Mouse (Mus musculus): ENCODE data around the gene Satb1.
A peak's percentile ranks its signal among the peaks of the same experiment; 100 is the strongest.

Gene Satb1

DNA sequence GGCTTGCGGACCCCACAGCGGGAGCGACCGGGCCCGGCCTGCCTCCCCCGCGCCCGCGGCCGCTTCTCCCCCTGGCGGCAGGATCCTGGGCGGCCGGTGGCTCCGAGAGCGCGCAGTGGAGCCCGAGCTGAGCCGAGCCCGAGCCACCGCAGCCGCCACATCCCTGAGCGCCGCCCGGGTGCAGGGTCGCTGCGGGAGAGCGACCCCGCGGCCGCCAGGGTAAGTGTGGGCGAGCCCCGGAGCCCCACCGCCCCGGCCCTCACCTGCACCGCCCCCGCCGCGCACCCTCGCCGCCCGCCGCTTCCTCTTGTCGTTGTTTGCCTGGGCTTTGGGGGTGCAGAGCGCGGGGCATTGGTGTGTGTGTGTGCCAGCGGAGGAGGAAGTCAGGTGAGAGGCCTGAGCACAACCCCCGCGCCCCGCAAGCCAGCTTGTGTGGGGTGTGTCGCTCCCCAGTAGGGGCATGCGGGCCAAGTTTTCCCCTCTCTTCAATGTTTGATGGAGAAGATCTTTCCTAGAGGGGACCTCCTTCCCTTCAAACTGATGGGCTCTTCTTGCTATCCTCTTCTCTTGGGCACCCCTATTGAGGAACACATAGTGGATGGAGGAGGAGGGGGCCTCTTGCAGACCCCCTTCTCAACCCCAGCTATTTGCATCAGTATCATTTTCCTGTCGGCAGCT is at the start of gene Satb1:
Satb1 (minus strand) TSS at position 391 of the 678 bp plus-strand sequence.
- DNase-seq (ENCODE audit: low spot score), result peak; percentile 31

DNA sequence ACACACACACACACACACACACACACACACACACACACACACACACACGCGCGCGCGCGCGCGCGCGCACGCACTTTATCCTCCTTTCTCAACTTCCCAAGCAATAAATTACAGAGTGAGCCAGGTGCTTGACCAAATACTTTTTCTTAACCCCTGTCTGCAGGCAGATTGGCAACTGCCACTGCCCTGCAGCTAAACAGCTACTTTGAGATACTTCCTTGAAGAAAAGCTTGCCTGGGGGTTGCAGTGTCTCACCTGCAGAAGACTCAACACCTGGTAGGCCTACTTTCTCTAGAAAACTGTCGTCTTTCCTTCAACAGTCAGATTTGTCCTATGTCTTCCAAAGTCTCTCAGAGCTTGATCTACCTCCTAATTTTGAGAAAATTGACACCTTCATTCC is 49.5 kb upstream of the Satb1 start:
- no peak for DNase-seq (ENCODE audit: low spot score)

DNA sequence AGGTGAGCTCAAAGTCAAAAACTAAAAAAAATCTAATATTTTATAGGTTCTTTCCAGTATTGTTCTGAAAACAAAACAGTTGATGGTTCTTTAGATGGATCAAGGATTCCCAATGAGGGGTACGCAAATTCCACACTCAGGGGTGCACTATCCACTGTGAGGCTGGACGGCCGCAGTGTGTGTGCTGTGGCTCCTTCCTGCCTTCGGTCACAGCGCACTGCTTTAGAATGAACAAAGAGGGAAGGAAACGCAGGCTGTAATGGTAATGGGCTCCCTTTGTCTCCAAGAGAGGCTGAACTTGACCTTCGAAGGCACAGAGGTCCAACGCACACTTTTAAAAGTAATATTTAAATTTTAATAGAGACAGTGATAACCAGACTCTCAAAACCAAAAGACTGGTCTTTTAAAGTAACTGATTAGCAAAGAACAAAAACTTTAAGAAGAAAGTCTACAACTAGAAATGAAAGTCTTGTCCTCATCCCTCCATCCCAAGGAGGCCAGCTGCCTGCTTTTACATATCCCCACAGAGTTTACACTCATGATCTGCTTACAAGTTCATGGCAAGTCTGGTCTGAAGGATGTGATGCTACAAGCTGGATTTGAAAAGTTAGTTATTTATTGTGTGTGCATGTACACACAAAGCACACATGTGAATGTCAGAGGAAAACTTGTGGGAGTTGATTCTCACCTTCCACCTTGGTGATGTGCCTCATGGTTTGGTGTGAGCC is 48.0 kb upstream of the Satb1 start:
- no peak for DNase-seq (ENCODE audit: low spot score)

DNA sequence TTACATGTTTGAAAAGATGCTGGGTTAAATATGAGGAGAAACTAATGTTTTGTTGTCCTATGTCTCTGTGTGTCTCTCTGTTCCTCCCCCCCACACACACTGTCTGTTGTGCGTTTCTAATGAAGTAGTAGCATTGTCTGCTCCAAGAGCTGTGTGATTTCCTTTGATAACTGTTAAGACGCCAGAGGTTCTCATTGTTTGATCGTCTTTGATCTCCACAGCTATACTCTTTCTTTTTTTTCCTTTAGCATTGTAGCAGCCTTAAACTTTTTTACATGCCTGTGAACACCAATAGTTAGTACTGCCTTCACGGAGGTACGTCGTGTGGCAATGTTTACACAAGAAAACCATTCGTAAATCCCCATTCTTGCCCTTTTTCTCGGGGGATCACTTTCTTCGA is 47.1 kb upstream of the Satb1 start:
- no peak for DNase-seq (ENCODE audit: low spot score)

DNA sequence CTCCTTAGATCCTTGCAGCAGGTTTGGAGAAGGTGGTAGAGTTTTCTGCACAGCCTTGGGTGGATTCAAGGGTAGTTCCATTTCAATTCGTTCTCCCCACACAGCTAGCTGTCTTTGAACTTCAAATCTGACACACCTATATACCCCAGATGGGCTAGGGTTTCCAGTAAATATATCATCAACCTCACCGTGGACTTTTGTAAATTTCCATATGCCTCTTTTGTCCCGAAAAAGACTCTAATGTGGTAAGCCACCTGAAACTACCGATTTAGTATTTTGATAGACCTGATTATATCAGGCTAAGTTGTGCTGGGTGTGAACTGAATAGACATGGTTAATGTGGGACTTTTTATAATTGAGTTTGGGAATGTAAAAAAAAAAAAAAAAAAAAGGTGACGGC is 46.6 kb upstream of the Satb1 start:
- DNase-seq (ENCODE audit: low spot score), result no peak

DNA sequence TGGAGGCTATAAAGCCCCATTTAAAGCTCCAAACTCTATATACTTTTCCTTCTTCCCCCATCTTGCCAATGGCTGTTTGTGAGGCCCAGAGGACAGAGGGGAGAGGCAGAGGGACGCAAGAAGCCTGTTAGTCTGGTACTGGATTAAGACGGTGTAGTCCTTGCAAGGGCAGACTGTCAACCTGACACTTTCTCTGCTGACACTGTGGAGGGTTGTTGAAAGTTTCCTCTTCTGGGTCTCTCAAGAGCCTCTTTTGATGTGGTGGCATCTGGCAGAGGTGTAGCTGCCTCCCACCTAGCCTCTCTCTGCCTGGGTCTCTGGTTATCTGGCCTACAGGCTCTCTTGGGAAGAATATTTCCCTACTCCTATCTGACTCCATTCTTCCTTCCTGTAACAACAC is 46.1 kb upstream of the Satb1 start:
- DNase-seq (ENCODE audit: low spot score), result no peak

DNA sequence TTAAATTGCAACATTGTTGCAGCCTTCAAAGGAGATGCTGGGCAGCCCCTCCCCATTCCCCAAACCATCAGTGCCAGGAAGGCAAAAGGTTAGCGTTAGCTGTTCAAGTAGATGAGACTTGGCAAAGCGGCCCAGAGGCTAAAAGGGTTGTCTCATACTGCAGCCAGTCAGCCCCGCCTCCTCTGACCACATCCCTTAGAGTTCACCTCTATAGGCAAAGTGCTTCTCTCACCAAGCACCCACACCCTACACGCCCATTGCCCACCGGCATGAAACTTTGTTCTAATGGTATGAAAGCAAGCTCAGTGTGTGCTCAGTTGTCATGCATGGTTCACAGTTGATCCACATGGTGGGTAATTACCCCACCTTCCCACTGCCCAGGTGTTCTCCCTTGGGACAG is 43.4 kb upstream of the Satb1 start:
- DNase-seq (ENCODE audit: low spot score), result no peak

DNA sequence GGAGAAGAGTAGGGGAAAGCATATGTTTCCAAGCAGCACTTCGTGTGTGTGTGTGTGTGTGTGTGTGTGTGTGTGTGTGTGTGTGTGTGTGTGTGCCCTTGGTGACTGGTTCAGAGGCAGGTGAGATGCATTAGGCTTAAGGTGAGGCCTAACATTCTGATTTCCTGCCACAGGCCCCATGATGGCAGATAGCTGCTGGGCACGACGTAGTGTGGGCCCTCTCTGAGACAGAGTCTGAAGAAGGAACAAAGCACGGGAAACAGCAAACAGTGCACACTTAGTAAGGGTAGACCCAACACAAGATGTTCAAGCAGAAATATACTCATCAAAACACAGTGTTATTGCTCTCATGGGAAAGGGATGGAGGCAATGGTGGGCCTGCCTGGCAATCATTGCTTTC is 24.5 kb upstream of the Satb1 start:
- no peak for DNase-seq (ENCODE audit: low spot score)

DNA sequence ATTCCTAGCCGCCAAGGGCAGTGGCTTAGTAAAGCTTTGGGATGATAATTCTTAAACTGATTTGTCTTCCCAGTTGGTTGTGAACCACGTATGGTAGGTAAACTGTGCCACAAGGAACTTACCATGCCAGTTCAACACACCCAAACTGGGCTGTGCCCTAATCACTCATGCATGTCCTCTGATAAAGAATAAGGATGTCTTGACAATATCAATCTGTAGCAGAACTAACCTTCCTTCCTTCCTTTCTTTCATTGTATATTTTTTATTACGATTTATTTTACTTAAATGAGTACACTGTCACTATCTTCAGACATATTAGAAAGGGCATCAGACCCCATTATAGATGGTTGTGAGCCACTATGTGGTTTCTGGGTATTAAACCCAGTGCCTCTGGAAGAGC is 23.2 kb upstream of the Satb1 start:
- no peak for DNase-seq (ENCODE audit: low spot score)

DNA sequence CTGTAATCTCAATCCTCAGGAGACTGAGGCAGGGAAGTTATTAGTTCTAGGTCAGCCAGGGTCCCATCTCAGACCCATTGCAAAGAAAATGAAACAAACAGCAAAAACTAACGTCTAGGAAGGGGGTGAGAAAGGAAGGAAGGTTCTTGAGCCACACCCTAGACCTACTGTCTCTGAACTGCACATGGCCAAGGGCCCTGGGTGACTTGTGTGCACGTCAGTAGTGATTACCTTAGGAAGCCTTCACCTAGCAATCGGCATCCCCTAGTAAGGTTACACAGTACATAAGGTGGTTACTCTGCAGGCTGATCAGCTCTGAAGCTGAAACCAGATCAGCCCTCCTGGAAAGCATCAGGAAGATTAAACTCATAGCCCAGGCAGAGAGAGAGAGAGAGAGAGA is 22.2 kb upstream of the Satb1 start:
- no peak for DNase-seq (ENCODE audit: low spot score)

DNA sequence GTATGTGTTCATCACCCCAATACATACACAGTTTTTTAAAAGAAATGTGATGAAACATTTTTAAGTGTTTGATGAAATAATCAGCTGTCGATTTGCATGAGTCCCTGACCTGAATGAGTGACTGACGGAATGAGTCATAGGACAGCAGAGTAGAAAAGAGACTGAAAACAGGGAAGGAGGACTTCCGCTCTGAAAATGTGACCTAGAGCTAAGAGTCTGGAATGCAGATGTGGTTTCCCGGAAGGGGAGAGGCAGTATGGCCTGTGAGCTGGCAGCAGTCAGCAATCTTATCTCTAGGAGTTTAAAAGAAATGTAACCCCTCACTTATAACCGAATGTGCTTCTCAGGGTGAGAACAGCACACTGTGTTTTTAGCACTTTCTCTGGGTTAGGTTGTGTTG is 20.9 kb upstream of the Satb1 start:
- no peak for DNase-seq (ENCODE audit: low spot score)

DNA sequence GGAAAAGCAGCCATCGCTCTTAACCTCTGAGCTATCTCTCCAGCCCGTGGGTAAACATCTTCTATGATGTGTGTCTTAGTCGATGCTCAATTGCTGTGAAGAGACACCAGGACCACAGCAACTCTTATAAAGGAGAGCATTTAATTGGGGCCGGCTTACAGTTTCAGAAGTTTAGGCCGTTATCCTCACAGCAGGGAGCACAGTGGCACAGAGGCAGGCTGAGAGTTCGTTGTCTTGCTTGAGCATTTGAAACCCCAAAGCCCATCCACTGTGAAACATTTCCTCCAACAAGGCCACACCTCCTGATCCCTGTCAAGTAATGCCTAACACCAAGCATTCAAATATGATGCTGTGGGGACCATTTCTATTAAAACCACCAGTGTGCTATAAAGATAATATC is 7.5 kb upstream of the Satb1 start:
- DNase-seq (ENCODE audit: low spot score), result no peak

DNA sequence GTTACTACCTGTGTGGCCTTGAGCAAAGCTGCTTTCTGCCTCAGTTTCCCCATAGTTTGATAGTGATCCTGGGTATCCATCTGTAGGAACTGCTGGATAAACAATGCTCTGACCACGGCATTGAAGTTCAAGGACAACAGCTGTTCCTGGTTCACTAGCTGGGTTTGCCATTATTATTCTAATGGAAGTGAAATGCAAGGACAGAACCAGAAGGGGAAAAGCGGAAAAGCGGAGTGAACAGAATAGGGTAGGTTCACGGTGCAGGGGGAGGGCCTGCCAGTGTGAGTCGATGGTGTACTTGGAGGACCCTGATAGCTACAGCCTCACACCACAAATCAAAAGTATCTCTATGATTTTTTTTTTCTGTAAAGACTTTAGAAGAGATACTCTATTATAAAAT is 6.4 kb upstream of the Satb1 start:
- no peak for DNase-seq (ENCODE audit: low spot score)

DNA sequence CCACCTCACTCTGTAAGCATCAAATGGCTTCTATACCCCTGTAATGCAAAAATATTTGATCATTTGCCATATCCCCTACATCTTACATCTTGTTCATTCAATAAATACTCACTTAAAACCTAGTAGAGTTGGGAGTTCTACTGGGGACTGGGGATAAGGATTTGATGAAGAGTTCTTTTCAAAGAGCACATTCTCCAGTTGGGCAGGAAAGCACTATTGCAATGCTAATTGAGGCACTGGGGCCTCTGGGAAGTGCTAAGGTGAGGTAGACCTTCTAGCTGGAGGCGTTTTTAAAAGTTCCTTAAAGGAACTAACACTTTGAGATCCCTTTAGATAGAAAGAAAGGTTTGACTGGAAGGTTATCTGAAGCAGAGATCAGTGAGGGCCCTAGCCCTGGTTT is 3.8 kb upstream of the Satb1 start:
- no peak for DNase-seq (ENCODE audit: low spot score)

DNA sequence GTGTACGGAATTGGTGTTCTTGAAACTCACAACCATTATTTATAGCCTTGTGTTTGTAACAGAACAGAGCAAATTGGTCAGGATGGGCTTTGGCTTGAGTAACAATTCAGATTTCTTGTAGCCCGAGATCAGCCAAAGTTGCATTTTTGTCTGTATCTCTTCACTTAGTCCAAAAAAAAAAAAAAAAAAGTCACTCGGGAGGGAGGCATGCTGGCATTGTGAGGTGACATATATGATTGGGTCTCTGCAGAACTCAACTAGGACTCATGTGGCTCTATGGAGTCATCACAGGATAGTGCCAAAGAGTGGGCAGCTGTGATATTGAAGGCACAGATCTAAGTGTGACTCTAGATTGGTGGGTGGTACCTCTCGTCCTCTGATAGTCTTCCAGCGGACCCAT is 3.2 kb upstream of the Satb1 start:
- DNase-seq (ENCODE audit: low spot score), result no peak

DNA sequence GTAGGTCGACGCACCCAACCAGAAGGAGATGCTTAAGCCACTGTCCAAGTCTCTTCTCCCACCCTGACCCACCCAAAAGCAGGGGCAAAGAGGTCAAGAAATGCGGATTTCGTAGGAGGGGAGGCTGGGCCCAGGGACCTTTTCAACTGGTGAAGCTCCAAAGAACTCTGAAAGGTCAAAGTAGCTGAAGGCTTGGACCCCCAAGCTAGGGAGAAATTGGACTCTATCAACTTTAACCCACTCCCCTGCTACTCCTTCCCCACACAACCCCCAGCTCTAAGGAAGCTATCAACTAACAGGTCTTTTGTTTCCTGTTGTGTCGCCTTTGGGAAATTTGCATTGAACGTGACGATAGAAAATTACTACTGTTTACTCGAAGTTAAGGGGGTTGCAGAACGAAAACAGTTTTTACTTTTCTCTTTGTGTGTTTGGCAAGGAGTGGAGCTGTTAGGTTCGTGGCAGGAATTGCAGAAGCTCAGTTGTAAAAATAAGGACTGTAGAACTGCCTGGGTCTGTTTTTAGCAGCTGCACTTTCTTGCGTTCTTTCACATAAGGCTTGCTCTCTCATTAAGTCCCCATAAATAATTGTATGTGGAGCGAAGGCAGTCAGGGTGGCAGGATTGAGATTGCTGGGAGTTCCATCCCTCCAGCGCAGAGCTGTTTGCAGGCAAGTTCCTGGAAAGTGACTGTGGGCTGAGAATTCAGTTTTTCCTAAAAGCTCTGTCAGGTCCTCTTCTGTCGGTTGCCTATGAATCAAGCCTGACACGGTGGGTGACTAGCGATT is 680 bp upstream of the Satb1 start:
- DNase-seq (ENCODE audit: low spot score), result no peak

DNA sequence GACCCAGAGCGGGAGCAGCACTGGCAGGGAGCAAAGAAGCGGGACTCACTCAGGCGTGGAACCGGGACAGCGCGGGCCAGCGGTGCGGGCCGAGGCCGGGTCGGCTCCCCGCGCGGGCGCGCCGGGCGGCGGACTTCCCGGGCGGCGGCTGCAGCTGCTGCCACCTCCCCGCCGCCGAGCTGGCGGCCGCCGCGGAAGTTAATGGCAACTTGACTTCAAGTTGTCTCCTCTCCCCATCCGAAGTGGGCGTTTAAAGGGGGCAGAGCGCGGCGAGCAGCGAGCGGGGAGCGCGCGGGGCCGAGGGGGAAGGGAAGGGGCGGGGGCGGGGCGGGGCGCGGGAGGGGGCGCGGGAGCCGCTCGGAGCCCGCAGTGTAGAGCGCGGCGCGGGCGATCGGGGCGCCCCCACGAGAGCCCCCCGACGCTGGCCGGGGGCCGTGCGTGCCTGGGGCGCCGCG is 642 bp downstream of the Satb1 start:
- peak; percentile 6 for DNase-seq (ENCODE audit: low spot score)

DNA sequence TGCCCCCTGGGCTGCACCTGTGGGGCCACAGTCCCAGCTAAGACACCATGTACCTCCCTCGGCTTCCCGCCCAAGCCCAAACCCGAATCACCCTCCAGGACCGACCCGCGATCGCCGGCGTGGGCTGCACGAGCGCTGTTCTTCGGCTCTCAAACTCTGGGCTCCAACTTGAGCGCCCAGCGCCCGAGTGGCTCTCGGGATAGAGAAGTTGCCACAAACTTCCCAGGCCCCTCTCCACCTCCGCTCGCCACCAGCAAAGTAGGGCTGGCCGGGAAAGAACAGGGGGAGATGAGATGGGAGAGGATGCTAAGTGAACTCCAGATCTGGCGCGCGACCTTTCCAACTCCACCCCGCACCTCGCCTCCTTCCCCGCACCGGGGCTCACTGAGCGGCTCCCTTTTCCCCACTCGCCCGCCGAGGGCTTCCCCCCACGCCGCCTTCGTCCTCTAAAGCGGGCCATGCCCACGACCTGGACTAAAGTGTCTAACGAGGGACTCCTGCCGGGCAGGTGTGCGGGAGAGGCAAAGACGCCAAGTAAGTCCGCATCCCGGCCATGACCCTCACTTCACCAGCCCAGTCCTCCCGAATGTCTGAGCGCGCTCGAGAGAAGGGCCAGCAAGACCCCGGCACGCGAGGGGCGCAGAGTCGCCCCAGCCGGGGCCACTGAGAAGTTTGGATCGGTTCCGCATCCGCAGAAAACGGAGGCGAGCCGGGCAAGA is 1.2 kb downstream of the Satb1 start:
- DNase-seq (ENCODE audit: low spot score), result no peak

DNA sequence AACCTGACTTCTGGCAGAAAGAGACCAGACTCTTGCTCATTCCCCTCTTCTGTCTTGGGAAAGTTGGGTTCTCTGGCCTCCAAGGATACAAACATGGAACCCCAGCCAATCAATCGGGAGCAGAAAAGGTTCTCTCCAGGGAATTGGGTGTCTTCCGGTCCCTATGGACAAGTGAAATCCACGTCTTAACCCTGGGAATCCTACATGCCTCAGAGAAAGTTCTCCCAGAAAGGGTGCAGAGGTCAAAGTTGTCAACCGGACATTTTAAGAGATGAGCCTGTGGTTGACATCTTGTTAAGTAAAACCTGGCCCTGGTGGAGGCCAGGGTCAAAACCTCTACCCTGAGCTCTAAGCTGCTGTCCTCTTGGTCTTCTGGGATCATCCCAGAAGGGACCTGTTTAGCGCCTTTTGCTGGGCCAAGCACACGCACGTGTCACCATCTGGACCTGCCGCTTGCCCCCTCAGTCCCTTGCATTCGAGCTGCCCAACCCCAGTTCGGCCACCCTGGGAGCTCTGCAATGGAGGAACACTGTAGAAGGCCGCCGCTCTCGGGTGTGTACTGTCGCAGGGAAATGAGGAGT is 1.9 kb downstream of the Satb1 start:
- DNase-seq (ENCODE audit: low spot score), result no peak

DNA sequence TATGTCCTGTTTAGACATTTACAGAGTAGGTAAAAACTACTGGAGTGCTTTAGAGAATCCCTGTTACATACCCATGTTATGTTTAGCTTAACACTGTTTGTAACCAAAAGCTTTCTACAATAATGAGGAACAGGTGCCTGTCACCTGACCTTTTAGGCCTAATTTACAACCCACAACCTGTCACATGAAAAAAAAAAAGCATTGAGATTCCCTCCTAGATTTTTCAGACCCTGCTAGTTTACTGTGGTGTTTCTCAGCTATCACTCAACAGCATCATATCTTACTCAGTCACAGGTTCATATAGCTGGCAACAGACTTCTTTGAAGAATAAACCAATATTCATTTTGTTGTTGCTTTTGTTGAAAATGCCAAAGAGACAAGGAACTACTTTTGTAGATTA is 3.7 kb downstream of the Satb1 start:
- no peak for DNase-seq (ENCODE audit: low spot score)

DNA sequence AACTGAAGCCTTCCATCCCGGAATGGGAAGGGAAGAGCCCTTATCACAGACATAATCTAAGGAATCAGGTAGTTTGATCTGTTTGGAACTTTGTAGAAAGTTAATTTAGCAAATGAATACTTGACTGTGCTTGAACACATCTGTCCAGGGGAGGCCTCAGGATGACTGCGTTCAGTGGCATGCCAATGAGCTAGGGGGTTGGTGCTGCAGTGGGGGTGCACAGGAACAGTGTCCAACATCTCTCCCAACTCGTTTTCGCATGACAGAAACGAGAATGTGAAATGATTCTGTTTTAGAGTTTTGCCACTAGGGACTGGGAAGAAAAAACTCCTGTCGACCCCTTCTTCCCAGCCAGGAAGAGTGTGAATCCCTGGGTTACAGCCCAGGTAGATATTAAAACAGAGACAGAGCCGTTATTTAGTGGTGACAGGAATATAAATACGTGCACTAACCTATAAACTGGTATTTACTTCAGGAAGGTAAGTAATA is 5.1 kb downstream of the Satb1 start:
- no peak for DNase-seq (ENCODE audit: low spot score)

DNA sequence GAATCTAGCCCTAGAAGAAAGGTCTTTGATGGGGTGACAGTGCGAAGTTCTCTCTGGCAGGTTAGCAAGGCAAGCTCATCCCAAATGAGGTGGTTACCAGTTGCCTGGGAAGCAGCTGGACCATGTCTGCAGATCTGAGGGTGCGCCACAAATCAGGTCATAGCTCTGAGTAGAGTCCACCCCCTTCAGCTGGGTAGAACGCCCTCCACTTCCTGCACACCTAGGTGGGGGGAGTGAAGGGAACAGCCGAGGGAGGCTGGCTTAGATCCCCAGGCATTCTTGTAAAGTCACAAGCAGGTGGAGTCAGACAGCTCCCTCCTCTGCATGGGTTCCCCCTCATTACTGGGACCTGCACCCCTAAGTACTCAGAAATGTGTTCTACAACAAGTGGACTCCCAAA is 6.6 kb downstream of the Satb1 start:
- DNase-seq (ENCODE audit: low spot score), result no peak
